Mouse (Mus musculus): ENCODE measurements around the gene Ccr4. TPM values are rescaled to one million over a fixed set of nuclear protein-coding genes. Genes with fewer than 3 reads are reported as not detected.
A peak's percentile ranks its signal among the peaks of the same experiment; 100 is the strongest.

Ccr4 gene
- polyA plus RNA-seq, 1 experiment: not detected

GRCm38 (mm10) chr9:114543882-114544753, 39.4 kb upstream of the Ccr4 start:
- H3ac ChIP-seq (ENCODE audit: control insufficient read depth, insufficient read length): no peak overlapping the region
- H3K79me2 ChIP-seq (ENCODE audit: control insufficient read depth, insufficient read depth): no peaks in the 10 kb centered on the region
- H3K27me3 ChIP-seq (ENCODE audit: control insufficient read depth, insufficient read depth, insufficient read length): no peaks in the 10 kb centered on the region
- H3K4me2 ChIP-seq (ENCODE audit: low read depth): peak overlapping the region; percentile 18
- no peaks in the 10 kb centered on the region for H3K36me3 ChIP-seq (ENCODE audit: control insufficient read depth, insufficient read depth)
- TF ChIP-seq TCF3 (IDR thresholded peaks at IDR 0.05; ENCODE audit: insufficient read length, low read depth) (no peak), MAX (IDR thresholded peaks at IDR 0.05; ENCODE audit: low read depth) (no peak), CEBPB (IDR thresholded peaks at IDR 0.05; ENCODE audit: insufficient read depth, poor library complexity, severe bottlenecking) (no peak), USF1 (IDR thresholded peaks at IDR 0.05; ENCODE audit: low read depth) (no peak), TCF12 (IDR thresholded peaks at IDR 0.05; ENCODE audit: insufficient read depth, poor library complexity, severe bottlenecking) (no peak), SRF (IDR thresholded peaks at IDR 0.05; ENCODE audit: control insufficient read depth, insufficient read length, low read depth) (no peak), MYOD1 (IDR thresholded peaks at IDR 0.05; ENCODE audit: control insufficient read depth in 1 of 3, insufficient read length in 2 of 3, low read depth in 2 of 3) (no peak), POLR2AphosphoS2 (IDR thresholded peaks at IDR 0.05; ENCODE audit: insufficient read length, low read depth) (no peak), REST (IDR thresholded peaks at IDR 0.05; ENCODE audit: insufficient read depth, insufficient read length) (no peak), MYOG (IDR thresholded peaks at IDR 0.05; ENCODE audit: control insufficient read depth in 1 of 3, insufficient read depth in 1 of 3, insufficient read length in 2 of 3, low read depth in 2 of 3) (no peak), E2F4 (IDR thresholded peaks at IDR 0.05; ENCODE audit: insufficient read depth) (no peak), POLR2A (IDR thresholded peaks at IDR 0.05; ENCODE audit: insufficient read length, low read depth) (no peak)
- H3K4me3 ChIP-seq: no peak overlapping the region

- H3K4me2 ChIP-seq (ENCODE audit: low read depth): no peak overlapping the region
- no peaks in the 10 kb centered on the region for H3K27me3 ChIP-seq (ENCODE audit: control insufficient read depth, insufficient read depth, insufficient read length)
- no peaks in the 10 kb centered on the region for H3K36me3 ChIP-seq (ENCODE audit: control insufficient read depth, insufficient read depth)
- no peaks in the 10 kb centered on the region for H3K79me2 ChIP-seq (ENCODE audit: control insufficient read depth, insufficient read depth)
- no peak overlapping the region for H3ac ChIP-seq (ENCODE audit: control insufficient read depth, insufficient read length)
- H3K4me3 ChIP-seq: no peak overlapping the region
- TF ChIP-seq TCF12 (IDR thresholded peaks at IDR 0.05; ENCODE audit: insufficient read depth, poor library complexity, severe bottlenecking) (peak; percentile 40), USF1 (IDR thresholded peaks at IDR 0.05; ENCODE audit: low read depth) (no peak), REST (IDR thresholded peaks at IDR 0.05; ENCODE audit: insufficient read depth, insufficient read length) (no peak), MYOG (IDR thresholded peaks at IDR 0.05; ENCODE audit: control insufficient read depth in 1 of 3, insufficient read depth in 1 of 3, insufficient read length in 2 of 3, low read depth in 2 of 3) (peak in 2 of 3 experiments; percentile 86 to 91), POLR2AphosphoS2 (IDR thresholded peaks at IDR 0.05; ENCODE audit: insufficient read length, low read depth) (no peak), CEBPB (IDR thresholded peaks at IDR 0.05; ENCODE audit: insufficient read depth, poor library complexity, severe bottlenecking) (no peak), TCF3 (IDR thresholded peaks at IDR 0.05; ENCODE audit: insufficient read length, low read depth) (no peak), MYOD1 (IDR thresholded peaks at IDR 0.05; ENCODE audit: control insufficient read depth in 1 of 3, insufficient read length in 2 of 3, low read depth in 2 of 3) (peak in 2 of 3 experiments; percentile 90 to 91), MAX (IDR thresholded peaks at IDR 0.05; ENCODE audit: low read depth) (no peak), E2F4 (IDR thresholded peaks at IDR 0.05; ENCODE audit: insufficient read depth) (no peak), SRF (IDR thresholded peaks at IDR 0.05; ENCODE audit: control insufficient read depth, insufficient read length, low read depth) (no peak), POLR2A (IDR thresholded peaks at IDR 0.05; ENCODE audit: insufficient read length, low read depth) (no peak)
These were observed 36.6 kb upstream of the Ccr4 start for GRCm38 (mm10) chr9:114541279-114541741.

- H3ac ChIP-seq (ENCODE audit: control insufficient read depth, insufficient read length): no peak overlapping the region
- no peaks in the 10 kb centered on the region for H3K79me2 ChIP-seq (ENCODE audit: control insufficient read depth, insufficient read depth)
- no peak overlapping the region for H3K4me3 ChIP-seq
- no peaks in the 10 kb centered on the region for H3K27me3 ChIP-seq (ENCODE audit: control insufficient read depth, insufficient read depth, insufficient read length)
- H3K4me2 ChIP-seq (ENCODE audit: low read depth): no peak overlapping the region
- TF ChIP-seq TCF3 (IDR thresholded peaks at IDR 0.05; ENCODE audit: insufficient read length, low read depth): no peak
- no peak for TF ChIP-seq POLR2AphosphoS2 (IDR thresholded peaks at IDR 0.05; ENCODE audit: insufficient read length, low read depth)
- no peak for TF ChIP-seq SRF (IDR thresholded peaks at IDR 0.05; ENCODE audit: control insufficient read depth, insufficient read length, low read depth)
- H3K36me3 ChIP-seq (ENCODE audit: control insufficient read depth, insufficient read depth): no peaks in the 10 kb centered on the region
These were observed 34.4 kb upstream of the Ccr4 start for GRCm38 (mm10) chr9:114538996-114539563.

GRCm38 (mm10) chr9:114536628-114537027, 31.9 kb upstream of the Ccr4 start:
- Histone ChIP-seq H3K4me3 (no peak overlapping the region), H3K79me2 (ENCODE audit: control insufficient read depth, insufficient read depth) (no peaks in the 10 kb centered on the region), H3K36me3 (ENCODE audit: control insufficient read depth, insufficient read depth) (no peaks in the 10 kb centered on the region), H3K4me2 (ENCODE audit: low read depth) (no peak overlapping the region), H3ac (ENCODE audit: control insufficient read depth, insufficient read length) (no peak overlapping the region), H3K27me3 (ENCODE audit: control insufficient read depth, insufficient read depth, insufficient read length) (no peaks in the 10 kb centered on the region)
- TF ChIP-seq MYOG (IDR thresholded peaks at IDR 0.05; ENCODE audit: control insufficient read depth in 1 of 3, insufficient read depth in 1 of 3, insufficient read length in 2 of 3, low read depth in 2 of 3): no peak
- TF ChIP-seq USF1 (IDR thresholded peaks at IDR 0.05; ENCODE audit: low read depth): no peak
- TF ChIP-seq POLR2A (IDR thresholded peaks at IDR 0.05; ENCODE audit: insufficient read length, low read depth): no peak
- no peak for TF ChIP-seq E2F4 (IDR thresholded peaks at IDR 0.05; ENCODE audit: insufficient read depth)
- TF ChIP-seq SRF (IDR thresholded peaks at IDR 0.05; ENCODE audit: control insufficient read depth, insufficient read length, low read depth): no peak
- TF ChIP-seq TCF12 (IDR thresholded peaks at IDR 0.05; ENCODE audit: insufficient read depth, poor library complexity, severe bottlenecking): no peak
- TF ChIP-seq POLR2AphosphoS2 (IDR thresholded peaks at IDR 0.05; ENCODE audit: insufficient read length, low read depth): no peak
- no peak for TF ChIP-seq CEBPB (IDR thresholded peaks at IDR 0.05; ENCODE audit: insufficient read depth, poor library complexity, severe bottlenecking)
